Mouse (Mus musculus): ENCODE results near the gene Zfp69. TPM values are rescaled to one million over a fixed set of nuclear protein-coding genes. Genes with fewer than 3 reads are reported as not detected.

The Zfp69 gene
- polyA plus RNA-seq, 1 experiment, result 2.3 TPM

- H3K27ac ChIP-seq (ENCODE audit: insufficient read depth, low read length), result no peak overlapping the region
- 70% methylated on average over 8 of the region's 8 CpGs for WGBS
- no peaks in the 10 kb centered on the region for H3K27me3 ChIP-seq (ENCODE audit: control insufficient read depth, insufficient read depth, low read length)
- H3K4me1 ChIP-seq (ENCODE audit: control insufficient read depth, insufficient read depth, insufficient read length), result peaks cover 11% of the 10 kb centered on the region; the same call in 1 of the 2 replicates
- DNase-seq (ENCODE audit: low read depth in 1 of 2, low spot score in 2 of 2), result no peak
- no peak overlapping the region for H3K4me3 ChIP-seq (ENCODE audit: extremely low read depth, insufficient read depth, insufficient read length)
- TF ChIP-seq POLR2A (IDR thresholded peaks at IDR 0.05; ENCODE audit: low read depth, low read length), result no peak
- TF ChIP-seq CTCF (IDR thresholded peaks at IDR 0.05; ENCODE audit: extremely low read depth, insufficient read depth, insufficient read length, insufficient replicate concordance), result no peak
- no peaks in the 10 kb centered on the region for H3K36me3 ChIP-seq (ENCODE audit: control insufficient read depth, insufficient read depth, low read length)
These were observed 38.1 kb downstream of the Zfp69 start for GRCm38 (mm10) chr4:120913443-120913842.

GRCm38 (mm10) chr4:120912866-120913265, 38.6 kb downstream of the Zfp69 start:
- TF ChIP-seq POLR2A (IDR thresholded peaks at IDR 0.05; ENCODE audit: low read depth, low read length) (no peak), CTCF (IDR thresholded peaks at IDR 0.05; ENCODE audit: extremely low read depth, insufficient read depth, insufficient read length, insufficient replicate concordance) (no peak)
- 69% methylated on average over 4 of the region's 4 CpGs for WGBS

GRCm38 (mm10) chr4:120911086-120911485, 40.4 kb downstream of the Zfp69 start:
- Histone ChIP-seq H3K27ac (ENCODE audit: insufficient read depth, low read length) (no peak overlapping the region), H3K4me3 (ENCODE audit: extremely low read depth, insufficient read depth, insufficient read length) (no peak overlapping the region), H3K4me1 (ENCODE audit: control insufficient read depth, insufficient read depth, insufficient read length) (peaks cover 11% of the 10 kb centered on the region; the same call in 1 of the 2 replicates), H3K27me3 (ENCODE audit: control insufficient read depth, insufficient read depth, low read length) (no peaks in the 10 kb centered on the region), H3K36me3 (ENCODE audit: control insufficient read depth, insufficient read depth, low read length) (no peaks in the 10 kb centered on the region)
- TF ChIP-seq POLR2A (IDR thresholded peaks at IDR 0.05; ENCODE audit: low read depth, low read length) (no peak), CTCF (IDR thresholded peaks at IDR 0.05; ENCODE audit: extremely low read depth, insufficient read depth, insufficient read length, insufficient replicate concordance) (no peak)
- DNase-seq (ENCODE audit: low read depth in 1 of 2, low spot score in 2 of 2), result no peak
- 90% methylated on average over 6 of the region's 6 CpGs for WGBS

More at GRCm38 (mm10) chr4:120912866-120913265, 38.6 kb downstream of the Zfp69 start:
- peaks cover 11% of the 10 kb centered on the region; the same call in 1 of the 2 replicates for H3K4me1 ChIP-seq (ENCODE audit: control insufficient read depth, insufficient read depth, insufficient read length)
- no peaks in the 10 kb centered on the region for H3K27me3 ChIP-seq (ENCODE audit: control insufficient read depth, insufficient read depth, low read length)
- no peak for DNase-seq (ENCODE audit: low read depth in 1 of 2, low spot score in 2 of 2)
- H3K27ac ChIP-seq (ENCODE audit: insufficient read depth, low read length), result no peak overlapping the region
- no peak overlapping the region for H3K4me3 ChIP-seq (ENCODE audit: extremely low read depth, insufficient read depth, insufficient read length)
- H3K36me3 ChIP-seq (ENCODE audit: control insufficient read depth, insufficient read depth, low read length), result no peaks in the 10 kb centered on the region

DNA sequence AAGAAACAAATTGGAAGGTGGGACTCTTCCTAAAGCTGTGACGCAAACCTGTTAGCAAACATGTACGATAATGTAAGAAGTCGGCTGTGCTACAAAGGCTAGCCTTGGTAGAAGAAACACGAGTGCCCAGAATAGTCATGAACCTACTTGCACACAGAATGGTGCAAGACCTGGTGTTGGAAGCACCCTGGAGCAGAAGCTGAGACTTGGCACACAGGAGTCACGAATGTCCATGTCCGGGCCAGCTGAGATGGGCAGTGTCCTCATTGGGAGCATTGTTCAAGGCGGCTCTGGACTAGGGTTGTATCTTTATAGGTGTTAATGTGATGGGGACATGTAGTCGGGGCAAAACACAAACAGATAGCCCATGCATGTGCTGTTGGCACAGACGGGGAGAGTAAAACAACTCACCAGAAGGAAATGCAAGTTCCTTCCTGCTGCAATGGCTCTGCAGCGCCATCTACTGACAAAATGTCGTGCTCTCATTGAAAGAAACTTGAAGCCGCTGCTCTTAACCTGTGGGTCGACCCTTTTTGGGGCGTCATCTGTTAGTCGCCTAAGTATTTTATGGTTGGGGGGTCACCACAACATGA, 41.8 kb downstream of the Zfp69 start:
- Histone ChIP-seq H3K4me3 (ENCODE audit: extremely low read depth, insufficient read depth, insufficient read length) (no peak overlapping the region), H3K27ac (ENCODE audit: insufficient read depth, low read length) (no peak overlapping the region), H3K27me3 (ENCODE audit: control insufficient read depth, insufficient read depth, low read length) (no peaks in the 10 kb centered on the region), H3K36me3 (ENCODE audit: control insufficient read depth, insufficient read depth, low read length) (no peaks in the 10 kb centered on the region), H3K4me1 (ENCODE audit: control insufficient read depth, insufficient read depth, insufficient read length) (peaks cover 3% of the 10 kb centered on the region; the same call in 1 of the 2 replicates)
- peak; percentile 52 to 63 for DNase-seq (ENCODE audit: low read depth in 1 of 2, low spot score in 2 of 2)
- TF ChIP-seq CTCF (IDR thresholded peaks at IDR 0.05; ENCODE audit: extremely low read depth, insufficient read depth, insufficient read length, insufficient replicate concordance), result peak; percentile 86; the same call in 1 of the 2 replicates
- no peak for TF ChIP-seq POLR2A (IDR thresholded peaks at IDR 0.05; ENCODE audit: low read depth, low read length)
- 29% methylated on average over 15 of the region's 15 CpGs for WGBS

- no peak overlapping the region for H3K4me3 ChIP-seq (ENCODE audit: extremely low read depth, insufficient read depth, insufficient read length)
- H3K27me3 ChIP-seq (ENCODE audit: control insufficient read depth, insufficient read depth, low read length), result no peaks in the 10 kb centered on the region
- WGBS, result 73% methylated on average over 5 of the region's 5 CpGs
- H3K4me1 ChIP-seq (ENCODE audit: control insufficient read depth, insufficient read depth, insufficient read length), result no peaks in the 10 kb centered on the region
- DNase-seq (ENCODE audit: low read depth in 1 of 2, low spot score in 2 of 2), result no peak
- TF ChIP-seq CTCF (IDR thresholded peaks at IDR 0.05; ENCODE audit: extremely low read depth, insufficient read depth, insufficient read length, insufficient replicate concordance) (no peak), POLR2A (IDR thresholded peaks at IDR 0.05; ENCODE audit: low read depth, low read length) (no peak)
- H3K36me3 ChIP-seq (ENCODE audit: control insufficient read depth, insufficient read depth, low read length), result no peaks in the 10 kb centered on the region
- no peak overlapping the region for H3K27ac ChIP-seq (ENCODE audit: insufficient read depth, low read length)
These were observed 45.9 kb downstream of the Zfp69 start for GRCm38 (mm10) chr4:120905644-120906043.

DNA sequence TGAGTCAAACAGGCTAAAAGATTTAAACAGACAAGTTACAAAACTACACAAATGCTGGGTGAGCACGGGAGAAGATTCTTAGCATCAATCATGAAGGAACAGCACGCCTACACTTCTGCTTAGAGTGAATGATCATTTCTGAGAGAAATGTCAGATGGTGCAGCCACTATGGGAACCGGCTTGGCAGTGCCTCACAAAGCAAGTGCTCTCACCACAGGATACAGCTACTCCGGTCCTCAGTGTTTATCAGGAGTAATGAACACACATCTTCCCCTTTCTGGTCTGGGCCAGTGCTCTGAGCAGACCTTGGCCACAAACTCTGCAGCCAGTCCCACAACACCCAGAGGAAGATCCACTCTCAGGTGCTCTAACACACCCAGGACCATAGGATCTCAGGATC, 47.0 kb downstream of the Zfp69 start:
- Histone ChIP-seq H3K36me3 (ENCODE audit: control insufficient read depth, insufficient read depth, low read length) (no peaks in the 10 kb centered on the region), H3K4me3 (ENCODE audit: extremely low read depth, insufficient read depth, insufficient read length) (no peak overlapping the region), H3K27ac (ENCODE audit: insufficient read depth, low read length) (no peak overlapping the region), H3K27me3 (ENCODE audit: control insufficient read depth, insufficient read depth, low read length) (no peaks in the 10 kb centered on the region), H3K4me1 (ENCODE audit: control insufficient read depth, insufficient read depth, insufficient read length) (no peaks in the 10 kb centered on the region)
- TF ChIP-seq POLR2A (IDR thresholded peaks at IDR 0.05; ENCODE audit: low read depth, low read length) (no peak), CTCF (IDR thresholded peaks at IDR 0.05; ENCODE audit: extremely low read depth, insufficient read depth, insufficient read length, insufficient replicate concordance) (no peak)
- no peak for DNase-seq (ENCODE audit: low read depth in 1 of 2, low spot score in 2 of 2)
- WGBS, result 14% methylated on average over 4 of the region's 4 CpGs

All from spleen, adult 2 months (tissue).